Mouse (Mus musculus): ENCODE data around the gene Taar2. TPM values are rescaled to one million over a fixed set of nuclear protein-coding genes. Genes with fewer than 3 reads are reported as not detected.

Taar2 gene
- polyA plus RNA-seq (2015; fragmentation: Nextera tagmentation; extraction: Ambion mirVana), result not detected in 2 replicates

- no peak for ATAC-seq (ENCODE audit: borderline replicate concordance, extremely low read depth, low FRiP score, low TSS enrichment)
- Histone ChIP-seq H3K36me3 (no peaks in the 10 kb centered on the region), H3K9ac (no peak within 1 kb of the TSS), H3K4me3 (no peak within 1 kb of the TSS), H3K4me2 (no peak within 1 kb of the TSS), H3K4me1 (no peaks in the 10 kb centered on the region), H3K27ac (no peak within 1 kb of the TSS), H3K27me3 (no peaks in the 10 kb centered on the region), H3K9me3 (no peaks in the 10 kb centered on the region)
- WGBS, result 54% methylated on average over 6 of the region's 6 CpGs
These were observed at the start of gene Taar2 for GRCm38 (mm10) chr10:23938312-23938711. TSS of gene Taar2 (plus strand) at chr10:23938572.

- Histone ChIP-seq H3K27me3 (no peaks in the 10 kb centered on the region), H3K36me3 (no peaks in the 10 kb centered on the region), H3K9ac (no peak overlapping the region), H3K4me3 (no peak overlapping the region), H3K4me2 (no peak overlapping the region), H3K4me1 (0 out of 2 replicates have a peak, but pooled peaks cover 4% of the 10 kb centered on the region), H3K9me3 (no peaks in the 10 kb centered on the region), H3K27ac (no peak overlapping the region)
- no peak for ATAC-seq (ENCODE audit: borderline replicate concordance, extremely low read depth, low FRiP score, low TSS enrichment)
- 81% methylated on average over 1 of the region's 1 CpGs for WGBS
These were observed 45.4 kb upstream of the Taar2 start for GRCm38 (mm10) chr10:23892987-23893386.

GRCm38 (mm10) chr10:23894601-23895349, 43.6 kb upstream of the Taar2 start, which contains the start of gene Vnn1:
TSS of gene Vnn1 (plus strand) at chr10:23894688.
- Histone ChIP-seq H3K4me2 (peak within 1 kb of the TSS; percentile 57), H3K27ac (no peak within 1 kb of the TSS), H3K27me3 (no peaks in the 10 kb centered on the region), H3K4me3 (peak within 1 kb of the TSS; percentile 24), H3K9ac (no peak within 1 kb of the TSS), H3K4me1 (0 out of 2 replicates have a peak, but pooled peaks cover 4% of the 10 kb centered on the region), H3K9me3 (no peaks in the 10 kb centered on the region), H3K36me3 (no peaks in the 10 kb centered on the region)
- WGBS, result 17% methylated on average over 21 of the region's 21 CpGs
- ATAC-seq (ENCODE audit: borderline replicate concordance, extremely low read depth, low FRiP score, low TSS enrichment), result no peak

- H3K9me3 ChIP-seq, result no peaks in the 10 kb centered on the region
- no peak overlapping the region for H3K4me3 ChIP-seq
- H3K9ac ChIP-seq, result no peak overlapping the region
- no peak overlapping the region for H3K27ac ChIP-seq
- H3K4me2 ChIP-seq, result no peak overlapping the region
- no peaks in the 10 kb centered on the region for H3K36me3 ChIP-seq
- 60% methylated on average over 7 of the region's 7 CpGs for WGBS
- ATAC-seq (ENCODE audit: borderline replicate concordance, extremely low read depth, low FRiP score, low TSS enrichment), result no peak
- H3K4me1 ChIP-seq, result 0 out of 2 replicates have a peak, but pooled peaks cover 4% of the 10 kb centered on the region
- no peaks in the 10 kb centered on the region for H3K27me3 ChIP-seq
These were observed 43.0 kb upstream of the Taar2 start for GRCm38 (mm10) chr10:23895376-23895775.

GRCm38 (mm10) chr10:23901119-23901518, 37.3 kb upstream of the Taar2 start:
- 84% methylated on average over 3 of the region's 3 CpGs for WGBS
- Histone ChIP-seq H3K9ac (no peak overlapping the region), H3K36me3 (no peaks in the 10 kb centered on the region), H3K4me3 (no peak overlapping the region), H3K9me3 (no peaks in the 10 kb centered on the region), H3K4me1 (no peaks in the 10 kb centered on the region), H3K27ac (no peak overlapping the region), H3K4me2 (no peak overlapping the region), H3K27me3 (no peaks in the 10 kb centered on the region)
- ATAC-seq (ENCODE audit: borderline replicate concordance, extremely low read depth, low FRiP score, low TSS enrichment), result no peak

- no peak overlapping the region for H3K27ac ChIP-seq
- H3K36me3 ChIP-seq, result no peaks in the 10 kb centered on the region
- no peaks in the 10 kb centered on the region for H3K9me3 ChIP-seq
- ATAC-seq (ENCODE audit: borderline replicate concordance, extremely low read depth, low FRiP score, low TSS enrichment), result no peak
- 86% methylated on average over 1 of the region's 1 CpGs for WGBS
- no peaks in the 10 kb centered on the region for H3K27me3 ChIP-seq
- no peak overlapping the region for H3K9ac ChIP-seq
- H3K4me2 ChIP-seq, result no peak overlapping the region
- H3K4me3 ChIP-seq, result no peak overlapping the region
- no peaks in the 10 kb centered on the region for H3K4me1 ChIP-seq
These were observed 32.7 kb upstream of the Taar2 start for GRCm38 (mm10) chr10:23905661-23906060.

- 77% methylated on average over 4 of the region's 4 CpGs for WGBS
- Histone ChIP-seq H3K4me1 (no peaks in the 10 kb centered on the region), H3K9me3 (no peaks in the 10 kb centered on the region), H3K27me3 (no peaks in the 10 kb centered on the region), H3K9ac (no peak within 1 kb of the TSS), H3K4me2 (no peak within 1 kb of the TSS), H3K27ac (no peak within 1 kb of the TSS), H3K4me3 (no peak within 1 kb of the TSS), H3K36me3 (no peaks in the 10 kb centered on the region)
- no peak for ATAC-seq (ENCODE audit: borderline replicate concordance, extremely low read depth, low FRiP score, low TSS enrichment)
These were observed 18.3 kb upstream of the Taar2 start, which contains the start of gene Taar1 for GRCm38 (mm10) chr10:23920056-23920455. TSS of gene Taar1 (plus strand) at chr10:23920356.

- Histone ChIP-seq H3K4me3 (no peak overlapping the region), H3K27ac (no peak overlapping the region), H3K9me3 (no peaks in the 10 kb centered on the region), H3K4me1 (no peaks in the 10 kb centered on the region), H3K4me2 (no peak overlapping the region), H3K27me3 (no peaks in the 10 kb centered on the region), H3K36me3 (no peaks in the 10 kb centered on the region), H3K9ac (no peak overlapping the region)
- no peak for ATAC-seq (ENCODE audit: borderline replicate concordance, extremely low read depth, low FRiP score, low TSS enrichment)
- WGBS, result 59% methylated on average over 3 of the region's 3 CpGs
These were observed 15.9 kb upstream of the Taar2 start for GRCm38 (mm10) chr10:23922468-23922867.

- H3K4me3 ChIP-seq, result no peak overlapping the region
- 81% methylated on average over 2 of the region's 2 CpGs for whole genome bisulfite sequencing
These were observed 14.4 kb upstream of the Taar2 start for GRCm38 (mm10) chr10:23923941-23924340.

GRCm38 (mm10) chr10:23937613-23938012, 759 bp upstream of the Taar2 start:
- Histone ChIP-seq H3K36me3 (no peaks in the 10 kb centered on the region), H3K4me3 (no peak overlapping the region), H3K27ac (no peak overlapping the region), H3K27me3 (no peaks in the 10 kb centered on the region), H3K9ac (no peak overlapping the region), H3K4me2 (no peak overlapping the region), H3K9me3 (no peaks in the 10 kb centered on the region), H3K4me1 (no peaks in the 10 kb centered on the region)
- 40% methylated on average over 4 of the region's 4 CpGs for WGBS
- ATAC-seq (ENCODE audit: borderline replicate concordance, extremely low read depth, low FRiP score, low TSS enrichment), result no peak

More at GRCm38 (mm10) chr10:23923941-23924340, 14.4 kb upstream of the Taar2 start:
- Histone ChIP-seq H3K36me3 (no peaks in the 10 kb centered on the region), H3K4me1 (no peaks in the 10 kb centered on the region), H3K9ac (no peak overlapping the region), H3K4me2 (no peak overlapping the region), H3K27ac (no peak overlapping the region), H3K9me3 (no peaks in the 10 kb centered on the region), H3K27me3 (no peaks in the 10 kb centered on the region)
- no peak for ATAC-seq (ENCODE audit: borderline replicate concordance, extremely low read depth, low FRiP score, low TSS enrichment)

- Histone ChIP-seq H3K9me3 (no peaks in the 10 kb centered on the region), H3K9ac (no peak overlapping the region), H3K27ac (no peak overlapping the region), H3K4me1 (no peaks in the 10 kb centered on the region), H3K36me3 (no peaks in the 10 kb centered on the region), H3K4me2 (no peak overlapping the region), H3K4me3 (no peak overlapping the region), H3K27me3 (no peaks in the 10 kb centered on the region)
- 67% methylated on average over 5 of the region's 5 CpGs for WGBS
- ATAC-seq (ENCODE audit: borderline replicate concordance, extremely low read depth, low FRiP score, low TSS enrichment), result no peak
These were observed 4.1 kb downstream of the Taar2 start for GRCm38 (mm10) chr10:23942465-23942864.

GRCm38 (mm10) chr10:23948026-23948425, 9.7 kb downstream of the Taar2 start:
- Histone ChIP-seq H3K36me3 (no peaks in the 10 kb centered on the region), H3K27ac (no peak overlapping the region), H3K27me3 (no peaks in the 10 kb centered on the region), H3K9me3 (no peaks in the 10 kb centered on the region), H3K9ac (no peak overlapping the region), H3K4me2 (no peak overlapping the region), H3K4me3 (no peak overlapping the region), H3K4me1 (no peaks in the 10 kb centered on the region)
- no peak for ATAC-seq (ENCODE audit: borderline replicate concordance, extremely low read depth, low FRiP score, low TSS enrichment)
- 45% methylated on average over 7 of the region's 7 CpGs for WGBS
